Mouse (Mus musculus): ENCODE results near the gene Snx8.

- TF ChIP-seq BHLHE40 (IDR thresholded peaks at IDR 0.05; ENCODE audit: borderline replicate concordance, low read depth, low read length) (no peak), NELFE (IDR thresholded peaks at IDR 0.05; ENCODE audit: low read depth, low read length) (no peak), CTCF (IDR thresholded peaks at IDR 0.05 in 2 of 3, conservative IDR thresholded peaks at IDR 0.05 in 1 of 3; ENCODE audit: control insufficient read depth in 1 of 3, insufficient read depth in 1 of 3, low read depth in 2 of 3, low read length in 3 of 3, poor library complexity in 1 of 3, severe bottlenecking in 1 of 3) (no peak)
Observed at GRCm38 (mm10) chr5:140357466-140357865, 31.6 kb downstream of the Snx8 start.
